18 mouse cellular contexts compared by ENCODE assay signal in the genomic region with DNA sequence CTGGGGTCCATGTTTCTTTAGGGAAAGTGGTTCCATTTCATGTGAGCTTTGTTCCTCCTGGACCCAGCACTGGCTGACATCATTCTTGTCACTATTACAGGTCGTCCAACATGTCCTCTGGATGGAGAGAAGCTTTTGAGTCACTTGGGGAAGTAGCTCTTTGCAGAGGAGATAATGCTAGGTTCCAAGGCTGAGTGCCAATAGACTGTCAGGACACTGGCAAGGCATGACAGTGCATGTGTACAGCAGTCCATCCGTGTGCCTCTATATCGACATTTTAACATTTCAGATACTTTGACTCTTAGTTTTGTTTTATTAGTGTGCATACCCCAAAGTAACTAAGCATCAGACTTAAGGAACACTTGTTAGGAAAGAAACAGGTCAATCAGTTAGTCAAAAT.
"Had no signal": no experiment of that assay in that cellular context is flagged by ENCODE, and none has a peak within 500 bp of the region (broad histone marks: within the 10 kb centered on the region; RNA-seq: fewer than 3 reads in every experiment).

No protein-coding gene starts in this region.

- H3K4me3 ChIP-seq: midbrain, embryonic 10.5 days; midbrain, embryonic 12.5 days; myocyte; neural tube, embryonic 13.5 days; neural tube, embryonic 15.5 days had no signal

- H3K9me3 ChIP-seq: neural tube, embryonic 15.5 days had no signal

- ATAC-seq: midbrain, embryonic 16.5 days had no signal

- H3K4me2 ChIP-seq: lung, embryonic 14.5 days; midbrain, embryonic 12.5 days; neural tube, embryonic 13.5 days; neural tube, embryonic 15.5 days had no signal

- H3K27me3 ChIP-seq: midbrain, embryonic 12.5 days; neural tube, embryonic 13.5 days; neural tube, embryonic 15.5 days had no signal

- H3K9ac ChIP-seq: lung, embryonic 14.5 days; midbrain, embryonic 12.5 days; neural tube, embryonic 13.5 days; neural tube, embryonic 15.5 days had no signal

- DNase-seq: lung, embryonic 14.5 days; lung, postnatal 10 days; lung, postnatal 4 days; midbrain, embryonic 14.5 days; retina, postnatal 1 day; right cerebral cortex, adult 18-20 months; right cerebral cortex, postnatal 25 days; right cerebral cortex, postnatal 4 days; spleen, adult 18-20 months; thymus, adult 18-20 months; thymus, postnatal 14 days; thymus, postnatal 36 days had no signal

- H3K27ac ChIP-seq: midbrain, embryonic 10.5 days; midbrain, embryonic 12.5 days; neural tube, embryonic 13.5 days; neural tube, embryonic 15.5 days had no signal

- H3K36me3 ChIP-seq: neural tube, embryonic 15.5 days had no signal
